Mouse (Mus musculus): Measurements from ENCODE around the gene Gm15293. TPM values are rescaled to one million over a fixed set of nuclear protein-coding genes. Genes with fewer than 3 reads are reported as not detected.

The Gm15293 gene
- polyA plus RNA-seq (2012; rRNA removed), result not detected in 2 replicates

GRCm38 (mm10) chr8:21201261-21201660, at the start of gene Gm15293:
Gene Gm15293 (plus strand): TSS chr8:21201561.

GRCm38 (mm10) chr8:21161977-21162376, 39.4 kb upstream of the Gm15293 start, which contains the start of gene Defa22:
Gene Defa22 (plus strand): TSS chr8:21162277.

DNA sequence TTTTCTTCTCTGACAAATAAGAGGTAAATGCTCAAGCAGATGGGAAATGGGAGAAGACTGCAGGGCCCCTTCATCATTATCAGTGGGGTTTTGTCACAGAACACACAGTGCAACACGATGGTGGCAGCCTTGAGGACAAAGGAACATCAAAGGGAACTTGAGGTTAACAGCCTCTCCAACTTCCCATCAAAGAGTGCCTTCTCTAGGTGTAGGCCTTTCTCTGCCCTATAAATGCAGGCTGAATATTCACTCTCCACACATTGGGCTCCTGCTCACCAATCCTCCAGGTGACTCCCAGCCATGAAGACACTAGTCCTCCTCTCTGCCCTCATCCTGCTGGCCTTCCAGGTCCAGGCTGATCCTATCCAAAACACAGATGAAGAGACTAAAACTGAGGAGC, 10.0 kb upstream of the Gm15293 start, which contains the start of gene Defa31:
Gene Defa31, plus strand, starts transcription at position 301 of the 400 bp plus-strand sequence.

Other genes starting within 250 kb of the Gm15293 start
- not detected in 2 replicates for gene Defa21, start 176.0 kb upstream of the Gm15293 start, polyA plus RNA-seq (2012; rRNA removed)
- gene Defa23, start 146.5 kb upstream of the Gm15293 start, polyA plus RNA-seq (2012; rRNA removed), result not detected in 2 replicates
- gene Defa35, start 136.5 kb upstream of the Gm15293 start, polyA plus RNA-seq (2012; rRNA removed), result not detected in 2 replicates
- gene Defa25, start 117.1 kb upstream of the Gm15293 start, polyA plus RNA-seq (2012; rRNA removed), result not detected in 2 replicates
- gene Gm14851, start 105.5 kb upstream of the Gm15293 start, polyA plus RNA-seq (2012; rRNA removed), result not detected in 2 replicates
- not detected in 2 replicates for gene Defa30, start 66.9 kb upstream of the Gm15293 start, polyA plus RNA-seq (2012; rRNA removed)
- not detected in 2 replicates for gene Defa22, start 39.3 kb upstream of the Gm15293 start, polyA plus RNA-seq (2012; rRNA removed)
- gene Defa31, start 9.9 kb upstream of the Gm15293 start, polyA plus RNA-seq (2012; rRNA removed), result not detected in 2 replicates
- gene Gm15292, start 48.2 kb downstream of the Gm15293 start, polyA plus RNA-seq (2012; rRNA removed), result not detected in 2 replicates
- gene Defa27, start 114.0 kb downstream of the Gm15293 start, polyA plus RNA-seq (2012; rRNA removed), result not detected in 2 replicates
- not detected in 2 replicates for gene Defa29, start 125.5 kb downstream of the Gm15293 start, polyA plus RNA-seq (2012; rRNA removed)
- not detected in 2 replicates for gene Defa2, start 177.0 kb downstream of the Gm15293 start, polyA plus RNA-seq (2012; rRNA removed)
- gene Defa33, start 190.2 kb downstream of the Gm15293 start, polyA plus RNA-seq (2012; rRNA removed), result not detected in 2 replicates
- gene Defa36, start 225.8 kb downstream of the Gm15293 start, polyA plus RNA-seq (2012; rRNA removed), result not detected in 2 replicates

Data from liver, embryonic 18 days (tissue).